Mouse (Mus musculus): ENCODE data around the gene Susd3.

DNA sequence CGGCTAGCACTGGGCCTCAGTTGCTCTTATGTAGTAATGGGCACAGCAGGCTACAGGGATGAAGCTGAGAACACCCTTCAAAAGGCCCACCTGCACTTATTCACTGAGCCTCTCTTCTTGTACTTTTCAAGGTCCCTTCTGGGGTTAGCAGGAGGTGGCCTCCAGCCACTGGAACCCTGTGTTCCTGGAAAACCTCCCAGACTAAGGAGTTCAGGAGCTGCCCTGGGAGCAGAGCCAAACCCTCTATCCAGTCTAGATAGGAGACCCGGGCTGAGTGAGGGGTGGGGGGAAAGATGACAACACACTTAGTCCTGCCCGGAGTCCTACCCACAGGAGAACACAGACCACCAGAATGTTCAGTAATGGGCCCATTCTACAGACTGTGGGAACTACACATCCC lies 2.5 kb downstream of the Susd3 start:
- no peak for TF ChIP-seq CTCF (IDR thresholded peaks at IDR 0.05; ENCODE audit: borderline replicate concordance, control insufficient read depth, extremely low read depth, insufficient read depth, low read length, poor library complexity)
- no peak for TF ChIP-seq POLR2A (IDR thresholded peaks at IDR 0.05; ENCODE audit: control insufficient read depth, extremely low read depth, insufficient read depth, low read length, poor library complexity)
